In genomic region chr5:91603787-91604439, GRCm38 (mm10) we compare ENCODE assay signal across 17 mouse cellular contexts.
DNase-seq lines count a peak whose midpoint lies in the region; ATAC-seq lines count a peak whose summit lies in the region.
"Had no signal": no experiment of that assay in that cellular context is flagged by ENCODE, and none has a peak within 500 bp of the region (broad histone marks: within the 10 kb centered on the region; RNA-seq: fewer than 3 reads in every experiment).

No protein-coding gene starts in this region.

- no peaks in the 10 kb centered on the region for H3K36me3 ChIP-seq in kidney, embryonic 14.5 days (ENCODE audit: control insufficient read depth, insufficient read depth, low read length)

- H3K4me1 ChIP-seq in kidney, embryonic 14.5 days (ENCODE audit: control insufficient read depth, insufficient read depth, low read length), result peaks cover 4% of the 10 kb centered on the region; the same call in 1 of the 2 replicates

- H3K4me3 ChIP-seq in kidney, embryonic 14.5 days (ENCODE audit: low read length), result no peak overlapping the region
- H3K4me3 ChIP-seq: layer of hippocampus, adult 2 months had no signal

- WGBS in kidney, embryonic 14.5 days, result 34% methylated on average over 12 of the region's 12 CpGs

- peak; percentile 81 for ATAC-seq in kidney, embryonic 14.5 days (ENCODE audit: low FRiP score, low TSS enrichment)
- ATAC-seq: forebrain, embryonic 14.5 days; Patski had no signal

- peak; percentile 41 for DNase-seq in embryo, embryonic 11 days
- no peak for DNase-seq in embryo, embryonic 9.5 days (ENCODE audit: extremely low spot score)
- no peak for DNase-seq in kidney, adult 11 months
- peak; percentile 24 for DNase-seq in Muller cell, postnatal 12 days (ENCODE audit: inconsistent ontology term)
- DNase-seq in gastrocnemius, postnatal 25 days, result peak; percentile 25
- DNase-seq in right cerebral cortex, adult 2 months (ENCODE audit: low spot score in 2 of 2), result no peak
- no peak for DNase-seq in layer of hippocampus, postnatal 14 days (ENCODE audit: low spot score in 2 of 2)
- DNase-seq: cerebellum, adult 2 months; heart, adult 11 months; lung, postnatal 10 days; thymus, postnatal 4 days had no signal

- H3K27ac ChIP-seq in kidney, embryonic 14.5 days (ENCODE audit: low read depth, low read length), result peak overlapping the region; percentile 5; the same call in 1 of the 2 replicates
- H3K27ac ChIP-seq: layer of hippocampus, adult 2 months; liver, embryonic 14.5 days had no signal

- no peak overlapping the region for H3K4me2 ChIP-seq in kidney, embryonic 14.5 days (replicated peaks; ENCODE audit: low read depth, low read length)
- H3K4me2 ChIP-seq: midbrain, embryonic 11.5 days had no signal

- no peaks in the 10 kb centered on the region for H3K27me3 ChIP-seq in kidney, embryonic 14.5 days (ENCODE audit: control insufficient read depth, insufficient read depth, low read length)
- H3K27me3 ChIP-seq: Patski had no signal

- H3K9ac ChIP-seq in kidney, embryonic 14.5 days (ENCODE audit: low read depth, low read length), result no peak overlapping the region
- H3K9ac ChIP-seq: liver, embryonic 14.5 days had no signal

- H3K9me3 ChIP-seq in kidney, embryonic 14.5 days (ENCODE audit: control insufficient read depth, low read length), result no peaks in the 10 kb centered on the region

Comparison
In these comparisons a context has a peak if more than half of its experiments do, and no peak if none do; other contexts are left out.
1. DNase-seq: peak in embryo, embryonic 11 days (single experiment), Muller cell, postnatal 12 days (single experiment) and gastrocnemius, postnatal 25 days (single experiment); none in embryo, embryonic 9.5 days (single experiment), kidney, adult 11 months (single experiment), right cerebral cortex, adult 2 months (0 of 2) and layer of hippocampus, postnatal 14 days (0 of 2).